Mouse (Mus musculus) forebrain, postnatal 0 days (tissue): ENCODE measurements at regions not wholly inside any gene's neighbourhood (a gene's known extent, or its start where the extent isn't known, plus 50 kb on each side); places are given as distances from the start of the nearest gene placed in this dataset.

ENCODE experiments used
- ATAC-seq: fragments of 200-750 bp; cut with Nextera tagmentation; 2 replicates; pipeline ENCODE4 v1.8.0; 2017; ENCODE audit warnings: mild to moderate bottlenecking, moderate library complexity
- DNase-seq: peaks from one replicate; pipeline ENCODE4 v3.0.0-alpha.2; 2015
- H3K27ac ChIP-seq: fragments of 300-500 bp; sonication (generic); 2 replicates; pipeline ENCODE4 v1.5.1; 2014; ENCODE audit warnings: low read depth, mild to moderate bottlenecking, antibody characterized with exemption, low read length, moderate library complexity, mixed read lengths
- H3K27me3 ChIP-seq: fragments of 300-500 bp; sonication (generic); 2 replicates; pipeline ENCODE4 v1.6.1; 2014; ENCODE audit warnings: mild to moderate bottlenecking, low read length, mixed read lengths; ENCODE audit not compliant: insufficient read depth
- H3K36me3 ChIP-seq: fragments of 300-500 bp; sonication (generic); 2 replicates; pipeline ENCODE4 v1.6.1; 2014; ENCODE audit warnings: mild to moderate bottlenecking, moderate library complexity; ENCODE audit not compliant: insufficient read depth
- H3K4me1 ChIP-seq: fragments of 300-500 bp; sonication (generic); 2 replicates; pipeline ENCODE4 v1.6.1; 2014; ENCODE audit warnings: antibody characterized with exemption; ENCODE audit not compliant: insufficient read depth
- H3K4me2 ChIP-seq: fragments of 300-500 bp; sonication (generic); 2 replicates; pipeline ENCODE4 v1.6.1; 2014; ENCODE audit warnings: low read depth, mild to moderate bottlenecking, moderate library complexity
- H3K4me3 ChIP-seq: fragments of 300-500 bp; sonication (generic); 2 replicates; pipeline ENCODE4 v1.5.1; 2014; ENCODE audit warnings: low read depth, low read length, mixed read lengths
- H3K9ac ChIP-seq: fragments of 300-500 bp; sonication (generic); 2 replicates; pipeline ENCODE4 v1.6.1; 2014; ENCODE audit warnings: mild to moderate bottlenecking
- H3K9me3 ChIP-seq: fragments of 300-500 bp; sonication (generic); 2 replicates; pipeline ENCODE4 v1.6.1; 2016; ENCODE audit warnings: low read length
- CTCF ChIP-seq: sonication (generic); IDR thresholded peaks from 2 replicates; pipeline ENCODE4 v1.5.1; 2016; ENCODE audit warnings: antibody characterized with exemption, control low read depth, low read depth
- WGBS: fragments of 180-500 bp; shearing (Covaris S2); extraction: QIAGEN DNeasy Blood & Tissue Kit; methylation state at CpG from one replicate; pipeline ENCODE4 v1.1.7; 2014; 5-methylcytosine and 5-hydroxymethylcytosine counted together

GRCm38 (mm10) chr13:44413305-44413704, 316.0 kb upstream of the Jarid2 start:
- H3K36me3 ChIP-seq, result no peaks in the 10 kb centered on the region
- no peak overlapping the region for H3K4me3 ChIP-seq
- H3K4me2 ChIP-seq, result no peak overlapping the region
- TF ChIP-seq CTCF, result no peak
- no peaks in the 10 kb centered on the region for H3K9me3 ChIP-seq
- WGBS, result 81% methylated on average over 9 of the region's 9 CpGs
- ATAC-seq, result no peak
- 0 out of 2 replicates have a peak, but pooled peaks cover 3% of the 10 kb centered on the region for H3K4me1 ChIP-seq
- no peak for DNase-seq
- no peak overlapping the region for H3K9ac ChIP-seq
- H3K27me3 ChIP-seq, result no peaks in the 10 kb centered on the region
- H3K27ac ChIP-seq, result no peak overlapping the region

GRCm38 (mm10) chr13:44415971-44416370, 313.3 kb upstream of the Jarid2 start:
- 0 out of 2 replicates have a peak, but pooled peaks cover 3% of the 10 kb centered on the region for H3K4me1 ChIP-seq
- DNase-seq (no peak), ATAC-seq (no peak)
- no peaks in the 10 kb centered on the region for H3K27me3 ChIP-seq
- no peak overlapping the region for H3K9ac ChIP-seq
- 84% methylated on average over 7 of the region's 7 CpGs for WGBS
- H3K27ac ChIP-seq, result no peak overlapping the region
- H3K4me2 ChIP-seq, result no peak overlapping the region
- H3K36me3 ChIP-seq, result no peaks in the 10 kb centered on the region
- no peak for TF ChIP-seq CTCF
- H3K9me3 ChIP-seq, result no peaks in the 10 kb centered on the region
- no peak overlapping the region for H3K4me3 ChIP-seq

GRCm38 (mm10) chr13:44416986-44417385, 312.3 kb upstream of the Jarid2 start:
- Histone ChIP-seq H3K9ac (no peak overlapping the region), H3K4me3 (no peak overlapping the region), H3K27me3 (no peaks in the 10 kb centered on the region), H3K4me1 (0 out of 2 replicates have a peak, but pooled peaks cover 3% of the 10 kb centered on the region), H3K27ac (no peak overlapping the region), H3K4me2 (0 out of 2 replicates have a peak overlapping the region, but pooled peaks have one; percentile 17), H3K36me3 (no peaks in the 10 kb centered on the region), H3K9me3 (no peaks in the 10 kb centered on the region)
- ATAC-seq (no peak), DNase-seq (peak; percentile 12)
- TF ChIP-seq CTCF, result no peak
- WGBS, result 5% methylated on average over 8 of the region's 8 CpGs

- TF ChIP-seq CTCF, result no peak
- Histone ChIP-seq H3K27ac (no peak overlapping the region), H3K9me3 (no peaks in the 10 kb centered on the region), H3K4me3 (no peak overlapping the region), H3K27me3 (no peaks in the 10 kb centered on the region), H3K4me1 (0 out of 2 replicates have a peak, but pooled peaks cover 3% of the 10 kb centered on the region), H3K9ac (no peak overlapping the region), H3K4me2 (no peak overlapping the region), H3K36me3 (no peaks in the 10 kb centered on the region)
- no peak for DNase-seq
- no peak for ATAC-seq
- WGBS, result 74% methylated on average over 8 of the region's 8 CpGs
Measured at GRCm38 (mm10) chr13:44419056-44419455, 310.2 kb upstream of the Jarid2 start.

- ATAC-seq, result no peak
- H3K27ac ChIP-seq, result no peak overlapping the region
- no peaks in the 10 kb centered on the region for H3K36me3 ChIP-seq
- no peak for TF ChIP-seq CTCF
- no peak overlapping the region for H3K4me3 ChIP-seq
- no peak overlapping the region for H3K4me2 ChIP-seq
- H3K9me3 ChIP-seq, result no peaks in the 10 kb centered on the region
- H3K9ac ChIP-seq, result no peak overlapping the region
- H3K27me3 ChIP-seq, result no peaks in the 10 kb centered on the region
- DNase-seq, result no peak
- H3K4me1 ChIP-seq, result 0 out of 2 replicates have a peak, but pooled peaks cover 3% of the 10 kb centered on the region
- WGBS, result 25% methylated on average over 15 of the region's 15 CpGs
Measured at GRCm38 (mm10) chr13:44419472-44420226, 309.6 kb upstream of the Jarid2 start.

GRCm38 (mm10) chr13:44420227-44420592, 309.1 kb upstream of the Jarid2 start:
- H3K36me3 ChIP-seq, result no peaks in the 10 kb centered on the region
- no peaks in the 10 kb centered on the region for H3K9me3 ChIP-seq
- H3K9ac ChIP-seq, result no peak overlapping the region
- DNase-seq, result no peak
- H3K27me3 ChIP-seq, result no peaks in the 10 kb centered on the region
- no peak for TF ChIP-seq CTCF
- H3K4me2 ChIP-seq, result no peak overlapping the region
- H3K4me1 ChIP-seq, result 0 out of 2 replicates have a peak, but pooled peaks cover 3% of the 10 kb centered on the region
- H3K27ac ChIP-seq, result no peak overlapping the region
- 17% methylated on average over 6 of the region's 6 CpGs for WGBS
- no peak for ATAC-seq
- H3K4me3 ChIP-seq, result no peak overlapping the region

GRCm38 (mm10) chr13:44420941-44421340, 308.3 kb upstream of the Jarid2 start:
- DNase-seq, result peak; percentile 35
- Histone ChIP-seq H3K36me3 (no peaks in the 10 kb centered on the region), H3K27ac (no peak overlapping the region), H3K4me2 (no peak overlapping the region), H3K4me3 (no peak overlapping the region), H3K9me3 (no peaks in the 10 kb centered on the region), H3K9ac (no peak overlapping the region), H3K27me3 (no peaks in the 10 kb centered on the region), H3K4me1 (0 out of 2 replicates have a peak, but pooled peaks cover 3% of the 10 kb centered on the region)
- 71% methylated on average over 8 of the region's 8 CpGs for WGBS
- peak; percentile 66; the same call in 1 of the 2 replicates for ATAC-seq
- TF ChIP-seq CTCF, result no peak
